Mouse (Mus musculus) lung, adult 2 months (tissue): ENCODE measurements around the gene Srarp.

ENCODE experiments used
- CTCF ChIP-seq: fragments of 200-500 bp; IDR thresholded peaks from 2 replicates; pipeline ENCODE4 v1.5.1; 2011; ENCODE audit warnings: mild to moderate bottlenecking, low read length, control low read depth; ENCODE audit not compliant: insufficient read depth
- POLR2A ChIP-seq: fragments of 200-500 bp; IDR thresholded peaks from 2 replicates; pipeline ENCODE4 v1.6.1; 2011; ENCODE audit warnings: low read depth, mild to moderate bottlenecking, control low read depth, low read length, borderline replicate concordance; ENCODE audit errors: extremely low read depth

GRCm38 (mm10) chr4:141466289-141466795 is 30.4 kb upstream of the Srarp start:
- TF ChIP-seq CTCF (no peak), POLR2A (no peak)
